Mouse (Mus musculus): ENCODE results near the gene Lrrk1. TPM values are rescaled to one million over a fixed set of nuclear protein-coding genes. Genes with fewer than 3 reads are reported as not detected.

The Lrrk1 gene
- polyA plus RNA-seq, 1 experiment, result 18.9 TPM

DNA sequence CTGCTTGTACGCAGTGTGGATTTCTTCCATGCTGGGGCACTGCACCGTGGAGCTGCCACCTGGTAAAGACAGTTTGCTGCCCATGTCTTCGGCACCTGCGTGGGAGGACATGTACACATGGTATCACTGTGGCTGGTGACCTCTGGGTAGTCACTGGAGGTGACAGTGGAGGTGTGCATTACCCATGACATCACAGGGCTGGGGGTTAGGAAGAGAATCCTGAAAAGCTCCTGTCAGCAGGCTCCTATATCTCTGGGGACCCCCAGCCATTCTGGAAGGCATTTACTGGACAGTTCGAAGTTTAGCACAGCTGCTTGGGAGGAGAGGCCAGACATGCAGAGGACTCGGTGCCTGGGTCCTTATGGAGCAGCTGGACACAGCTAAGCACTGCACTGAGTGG is 45.3 kb downstream of the Lrrk1 start:
- Histone ChIP-seq H3K4me3 (ENCODE audit: low read depth, low read length) (no peak overlapping the region), H3K27me3 (ENCODE audit: control insufficient read depth, insufficient read depth, low read length) (no peaks in the 10 kb centered on the region), H3K36me3 (ENCODE audit: control insufficient read depth, insufficient read depth, low read length) (peaks cover 6% of the 10 kb centered on the region; the same call in 1 of the 2 replicates), H3K27ac (ENCODE audit: insufficient read depth, low read depth, low read length) (peak overlapping the region; percentile 57), H3K4me1 (ENCODE audit: control insufficient read depth, insufficient read depth, insufficient read length, low read length) (peaks cover 4% of the 10 kb centered on the region; the same call in 1 of the 2 replicates)
- TF ChIP-seq POLR2A (IDR thresholded peaks at IDR 0.05; ENCODE audit: low read depth, low read length) (no peak), CTCF (IDR thresholded peaks at IDR 0.05; ENCODE audit: extremely low read depth, insufficient read length, insufficient replicate concordance, low read depth, low read length) (no peak)
- WGBS, result 83% methylated on average over 6 of the region's 6 CpGs

DNA sequence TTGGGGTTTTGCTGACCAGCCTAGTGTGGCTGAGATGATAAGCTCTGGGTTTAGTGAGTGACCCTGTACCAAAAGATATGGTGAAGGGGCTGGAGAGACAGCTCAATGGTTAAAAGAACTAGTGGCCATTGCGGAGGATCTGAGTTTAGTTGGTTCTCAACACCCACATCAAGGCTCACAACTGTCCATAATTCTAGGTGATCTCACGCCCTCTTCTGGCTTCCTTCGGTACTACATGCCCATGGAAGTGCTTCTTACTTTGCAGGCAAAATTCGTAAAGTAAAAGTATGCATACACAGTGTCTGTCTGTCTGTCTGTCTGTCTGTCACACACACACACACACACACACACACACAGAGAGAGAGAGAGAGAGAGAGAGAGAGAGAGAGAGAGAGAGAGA is 45.8 kb downstream of the Lrrk1 start:
- Histone ChIP-seq H3K27me3 (ENCODE audit: control insufficient read depth, insufficient read depth, low read length) (no peaks in the 10 kb centered on the region), H3K27ac (ENCODE audit: insufficient read depth, low read depth, low read length) (peak overlapping the region; percentile 57), H3K36me3 (ENCODE audit: control insufficient read depth, insufficient read depth, low read length) (peaks cover 6% of the 10 kb centered on the region; the same call in 1 of the 2 replicates), H3K4me3 (ENCODE audit: low read depth, low read length) (no peak overlapping the region), H3K4me1 (ENCODE audit: control insufficient read depth, insufficient read depth, insufficient read length, low read length) (peaks cover 4% of the 10 kb centered on the region; the same call in 1 of the 2 replicates)
- no peak for TF ChIP-seq POLR2A (IDR thresholded peaks at IDR 0.05; ENCODE audit: low read depth, low read length)
- TF ChIP-seq CTCF (IDR thresholded peaks at IDR 0.05; ENCODE audit: extremely low read depth, insufficient read length, insufficient replicate concordance, low read depth, low read length), result no peak
- WGBS, result 34% methylated on average over 4 of the region's 4 CpGs

DNA sequence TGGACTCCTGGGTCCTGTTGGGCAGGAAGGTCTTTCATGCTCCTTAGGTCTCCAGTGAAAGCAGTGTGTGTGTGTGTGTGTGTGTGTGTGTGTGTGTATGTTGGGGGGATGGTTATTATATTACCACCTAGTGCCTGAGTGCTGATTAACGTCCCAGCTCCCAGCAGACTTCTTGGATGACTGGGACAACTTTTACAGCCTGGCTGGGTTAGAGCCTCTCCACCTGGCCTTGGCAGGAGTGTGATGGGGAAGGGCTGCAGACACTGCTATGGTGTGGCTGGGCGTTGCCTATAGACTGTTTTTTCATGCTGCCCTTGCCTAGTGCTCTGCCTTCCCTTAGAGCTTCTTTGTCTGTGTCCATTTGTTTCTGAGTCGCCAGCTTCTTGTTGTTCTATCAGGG is 48.1 kb downstream of the Lrrk1 start:
- Histone ChIP-seq H3K27ac (ENCODE audit: insufficient read depth, low read depth, low read length) (peak overlapping the region; percentile 72), H3K27me3 (ENCODE audit: control insufficient read depth, insufficient read depth, low read length) (no peaks in the 10 kb centered on the region), H3K36me3 (ENCODE audit: control insufficient read depth, insufficient read depth, low read length) (peaks cover 8% of the 10 kb centered on the region), H3K4me3 (ENCODE audit: low read depth, low read length) (no peak overlapping the region), H3K4me1 (ENCODE audit: control insufficient read depth, insufficient read depth, insufficient read length, low read length) (peaks cover 4% of the 10 kb centered on the region; the same call in 1 of the 2 replicates)
- WGBS, result 45% methylated on average over 3 of the region's 3 CpGs
- no peak for TF ChIP-seq CTCF (IDR thresholded peaks at IDR 0.05; ENCODE audit: extremely low read depth, insufficient read length, insufficient replicate concordance, low read depth, low read length)
- TF ChIP-seq POLR2A (IDR thresholded peaks at IDR 0.05; ENCODE audit: low read depth, low read length), result no peak

DNA sequence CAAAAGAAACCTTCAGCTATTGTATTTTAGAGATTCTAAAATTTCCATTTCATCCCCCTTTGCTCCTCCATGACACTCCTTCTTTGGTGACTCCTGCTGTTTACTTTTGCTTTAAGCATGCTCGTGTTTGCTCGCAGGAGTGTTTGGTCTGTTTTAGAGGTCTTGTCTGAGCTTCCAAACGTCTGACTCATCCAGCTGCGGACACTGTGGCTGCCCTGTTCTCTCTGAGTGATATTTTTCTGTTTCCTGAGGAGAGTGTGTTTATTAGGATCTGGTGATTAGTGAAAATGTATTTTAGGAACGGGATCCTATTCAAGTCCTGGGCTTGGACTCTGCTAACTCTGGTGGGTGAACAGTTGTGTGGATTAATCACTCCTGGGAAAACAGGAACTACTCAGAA is 48.5 kb downstream of the Lrrk1 start:
- peaks cover 4% of the 10 kb centered on the region; the same call in 1 of the 2 replicates for H3K4me1 ChIP-seq (ENCODE audit: control insufficient read depth, insufficient read depth, insufficient read length, low read length)
- WGBS, result 42% methylated on average over 5 of the region's 5 CpGs
- no peaks in the 10 kb centered on the region for H3K27me3 ChIP-seq (ENCODE audit: control insufficient read depth, insufficient read depth, low read length)
- TF ChIP-seq POLR2A (IDR thresholded peaks at IDR 0.05; ENCODE audit: low read depth, low read length) (no peak), CTCF (IDR thresholded peaks at IDR 0.05; ENCODE audit: extremely low read depth, insufficient read length, insufficient replicate concordance, low read depth, low read length) (no peak)
- H3K36me3 ChIP-seq (ENCODE audit: control insufficient read depth, insufficient read depth, low read length), result peaks cover 12% of the 10 kb centered on the region
- H3K4me3 ChIP-seq (ENCODE audit: low read depth, low read length), result no peak overlapping the region
- peak overlapping the region; percentile 84 for H3K27ac ChIP-seq (ENCODE audit: insufficient read depth, low read depth, low read length)

DNA sequence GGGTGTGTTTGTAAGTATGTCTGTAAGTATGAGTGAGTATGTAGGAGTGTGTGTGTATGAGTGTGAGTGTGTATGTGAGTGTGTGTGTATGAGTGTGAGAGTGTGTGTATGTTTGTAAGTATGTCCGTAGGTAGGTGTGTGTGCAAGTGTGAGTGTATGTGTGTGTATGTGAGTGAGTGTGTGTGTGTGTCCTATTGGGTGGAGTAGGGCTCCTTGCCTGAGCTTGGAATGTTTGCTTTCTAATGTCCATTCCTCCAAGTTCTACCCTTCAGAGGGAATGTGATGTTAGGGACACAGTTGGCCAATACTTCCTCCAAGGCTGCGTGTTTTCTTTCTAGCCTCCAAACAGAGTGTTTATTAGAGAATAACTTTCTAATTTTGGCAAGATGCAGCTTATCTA is 51.2 kb downstream of the Lrrk1 start:
- peaks cover 4% of the 10 kb centered on the region; the same call in 1 of the 2 replicates for H3K4me1 ChIP-seq (ENCODE audit: control insufficient read depth, insufficient read depth, insufficient read length, low read length)
- peaks cover 20% of the 10 kb centered on the region for H3K36me3 ChIP-seq (ENCODE audit: control insufficient read depth, insufficient read depth, low read length)
- TF ChIP-seq CTCF (IDR thresholded peaks at IDR 0.05; ENCODE audit: extremely low read depth, insufficient read length, insufficient replicate concordance, low read depth, low read length) (no peak), POLR2A (IDR thresholded peaks at IDR 0.05; ENCODE audit: low read depth, low read length) (no peak)
- no peaks in the 10 kb centered on the region for H3K27me3 ChIP-seq (ENCODE audit: control insufficient read depth, insufficient read depth, low read length)
- WGBS, result 72% methylated on average over 2 of the region's 2 CpGs
- no peak overlapping the region for H3K4me3 ChIP-seq (ENCODE audit: low read depth, low read length)
- no peak overlapping the region for H3K27ac ChIP-seq (ENCODE audit: insufficient read depth, low read depth, low read length)

DNA sequence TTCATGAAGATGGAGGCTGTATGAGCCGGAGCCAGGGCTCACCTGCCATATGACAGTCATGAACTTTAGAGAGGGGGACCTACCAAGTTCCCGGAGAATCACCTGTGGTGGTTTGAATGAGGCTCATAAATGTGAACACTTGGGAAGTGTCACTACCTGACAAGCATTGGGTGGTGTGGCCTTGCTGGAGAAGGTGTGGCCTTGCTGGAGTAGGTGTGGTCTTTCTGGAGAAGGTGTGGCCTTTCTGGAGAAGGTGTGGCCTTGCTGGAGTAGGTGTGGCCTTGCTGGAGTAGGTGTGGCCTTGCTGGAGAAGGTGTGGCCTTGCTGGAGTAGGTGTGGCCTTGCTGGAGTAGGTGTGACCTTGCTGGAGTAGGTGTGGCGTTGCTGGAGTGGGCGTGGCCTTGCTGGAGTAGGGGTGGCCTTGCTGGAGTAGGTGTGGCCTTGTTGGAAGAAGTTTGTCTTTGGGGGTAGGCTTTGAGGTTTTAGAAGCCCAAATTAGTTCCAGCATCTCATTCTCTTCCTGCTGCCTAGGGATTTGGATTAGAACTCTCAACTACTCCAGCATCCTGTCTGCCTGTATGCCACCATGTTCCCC is 54.1 kb downstream of the Lrrk1 start:
- WGBS, result 88% methylated on average over 4 of the region's 4 CpGs
- peaks cover 27% of the 10 kb centered on the region for H3K36me3 ChIP-seq (ENCODE audit: control insufficient read depth, insufficient read depth, low read length)
- TF ChIP-seq POLR2A (IDR thresholded peaks at IDR 0.05; ENCODE audit: low read depth, low read length) (no peak), CTCF (IDR thresholded peaks at IDR 0.05; ENCODE audit: extremely low read depth, insufficient read length, insufficient replicate concordance, low read depth, low read length) (no peak)
- no peaks in the 10 kb centered on the region for H3K27me3 ChIP-seq (ENCODE audit: control insufficient read depth, insufficient read depth, low read length)
- no peak overlapping the region for H3K27ac ChIP-seq (ENCODE audit: insufficient read depth, low read depth, low read length)
- no peak overlapping the region for H3K4me3 ChIP-seq (ENCODE audit: low read depth, low read length)
- H3K4me1 ChIP-seq (ENCODE audit: control insufficient read depth, insufficient read depth, insufficient read length, low read length), result no peaks in the 10 kb centered on the region

DNA sequence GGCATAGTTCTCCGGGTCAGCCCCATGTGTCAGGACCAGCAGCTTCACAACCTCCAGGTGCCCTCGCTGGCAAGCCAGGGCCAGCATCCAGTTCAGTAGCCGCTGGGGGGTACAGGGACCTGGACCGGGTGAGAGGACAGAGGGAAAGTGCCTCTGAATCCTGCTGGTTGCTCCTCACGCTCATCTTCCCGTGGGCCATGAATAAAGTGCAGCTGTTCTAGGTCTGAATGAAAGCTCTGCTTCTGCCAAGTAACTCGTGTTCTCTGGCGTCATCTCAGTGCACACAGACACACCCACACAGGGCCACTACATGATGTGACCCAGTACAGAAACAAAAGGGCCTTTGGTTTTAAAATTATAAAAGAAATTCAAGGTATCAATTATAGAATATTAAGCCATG is 55.8 kb downstream of the Lrrk1 start:
- Histone ChIP-seq H3K36me3 (ENCODE audit: control insufficient read depth, insufficient read depth, low read length) (peaks cover 26% of the 10 kb centered on the region), H3K27me3 (ENCODE audit: control insufficient read depth, insufficient read depth, low read length) (no peaks in the 10 kb centered on the region), H3K4me3 (ENCODE audit: low read depth, low read length) (no peak overlapping the region), H3K4me1 (ENCODE audit: control insufficient read depth, insufficient read depth, insufficient read length, low read length) (no peaks in the 10 kb centered on the region), H3K27ac (ENCODE audit: insufficient read depth, low read depth, low read length) (no peak overlapping the region)
- TF ChIP-seq POLR2A (IDR thresholded peaks at IDR 0.05; ENCODE audit: low read depth, low read length) (no peak), CTCF (IDR thresholded peaks at IDR 0.05; ENCODE audit: extremely low read depth, insufficient read length, insufficient replicate concordance, low read depth, low read length) (no peak)
- WGBS, result 76% methylated on average over 8 of the region's 8 CpGs

Data from small intestine, adult 2 months (tissue).